Mouse (Mus musculus): ENCODE measurements around the gene Susd6.

- TF ChIP-seq CTCF (IDR thresholded peaks at IDR 0.05; ENCODE audit: low read depth, low read length) (no peak), TAL1 (conservative IDR thresholded peaks at IDR 0.05; ENCODE audit: low read depth, low read length) (no peak)
Observed at GRCm38 (mm10) chr12:80813872-80814271, 23.6 kb downstream of the Susd6 start.

Measured in G1E (cell line).